Mouse (Mus musculus): ENCODE results near the gene Aspdh. TPM values are rescaled to one million over a fixed set of nuclear protein-coding genes. Genes with fewer than 3 reads are reported as not detected.

Aspdh gene
- polyA plus RNA-seq, 1 experiment from 2014 or later: 0.36 TPM

- H3K27me3 ChIP-seq: peaks cover 90% of the 10 kb centered on the region
- no peak overlapping the region for H3K9ac ChIP-seq
- H3K36me3 ChIP-seq: no peaks in the 10 kb centered on the region
- H3K27ac ChIP-seq: no peak overlapping the region
- 69% methylated on average over 8 of the region's 8 CpGs for WGBS
- peaks cover 14% of the 10 kb centered on the region for H3K4me1 ChIP-seq
- H3K9me3 ChIP-seq: no peaks in the 10 kb centered on the region
- no peak for ATAC-seq (ENCODE audit: low FRiP score, low read depth)
- no peak overlapping the region for H3K4me3 ChIP-seq
- no peak overlapping the region for H3K4me2 ChIP-seq (replicated peaks)
Observed at GRCm38 (mm10) chr7:44437933-44438332, 27.3 kb upstream of the Aspdh start.

GRCm38 (mm10) chr7:44439696-44440095 lies 25.5 kb upstream of the Aspdh start:
- H3K4me3 ChIP-seq: no peak overlapping the region
- 53% methylated on average over 2 of the region's 2 CpGs for WGBS
- ATAC-seq (ENCODE audit: low FRiP score, low read depth): no peak
- peaks cover 20% of the 10 kb centered on the region for H3K4me1 ChIP-seq
- H3K4me2 ChIP-seq (replicated peaks): no peak overlapping the region
- no peaks in the 10 kb centered on the region for H3K36me3 ChIP-seq
- peaks cover 92% of the 10 kb centered on the region for H3K27me3 ChIP-seq
- no peak overlapping the region for H3K9ac ChIP-seq
- H3K27ac ChIP-seq: no peak overlapping the region
- no peaks in the 10 kb centered on the region for H3K9me3 ChIP-seq

GRCm38 (mm10) chr7:44440479-44440878 lies 24.7 kb upstream of the Aspdh start:
- Histone ChIP-seq H3K9me3 (no peaks in the 10 kb centered on the region), H3K4me3 (no peak overlapping the region), H3K27ac (no peak overlapping the region), H3K4me2 (replicated peaks) (no peak overlapping the region), H3K9ac (no peak overlapping the region), H3K27me3 (peaks cover 92% of the 10 kb centered on the region), H3K36me3 (no peaks in the 10 kb centered on the region), H3K4me1 (peaks cover 24% of the 10 kb centered on the region)
- 76% methylated on average over 1 of the region's 1 CpGs for WGBS
- ATAC-seq (ENCODE audit: low FRiP score, low read depth): no peak

- H3K27ac ChIP-seq: no peak overlapping the region
- 0 out of 2 replicates have a peak overlapping the region, but pooled peaks have one; percentile 38 for H3K4me3 ChIP-seq
- H3K36me3 ChIP-seq: no peaks in the 10 kb centered on the region
- H3K9ac ChIP-seq: no peak overlapping the region
- H3K9me3 ChIP-seq: no peaks in the 10 kb centered on the region
- H3K27me3 ChIP-seq: peaks cover 93% of the 10 kb centered on the region
- peak overlapping the region; percentile 59 for H3K4me2 ChIP-seq (replicated peaks)
- H3K4me1 ChIP-seq: peaks cover 24% of the 10 kb centered on the region
- 11% methylated on average over 1 of the region's 1 CpGs for WGBS
- no peak for ATAC-seq (ENCODE audit: low FRiP score, low read depth)
Observed at GRCm38 (mm10) chr7:44441180-44441579, 24.0 kb upstream of the Aspdh start.

- Histone ChIP-seq H3K9ac (peak overlapping the region; percentile 60), H3K36me3 (no peaks in the 10 kb centered on the region), H3K4me1 (peaks cover 24% of the 10 kb centered on the region), H3K27ac (no peak overlapping the region), H3K4me2 (replicated peaks) (peak overlapping the region; percentile 59), H3K27me3 (peaks cover 95% of the 10 kb centered on the region), H3K4me3 (peak overlapping the region; percentile 38), H3K9me3 (no peaks in the 10 kb centered on the region)
- 0 out of 2 replicates have a peak, but pooled peaks have one; percentile 21 for ATAC-seq (ENCODE audit: low FRiP score, low read depth)
- WGBS: 0% methylated on average over 12 of the region's 14 CpGs
Observed at GRCm38 (mm10) chr7:44441648-44442109, 23.5 kb upstream of the Aspdh start.

- Histone ChIP-seq H3K36me3 (no peaks in the 10 kb centered on the region), H3K4me3 (peak overlapping the region; percentile 38), H3K4me2 (replicated peaks) (peak overlapping the region; percentile 59), H3K4me1 (peaks cover 24% of the 10 kb centered on the region), H3K27ac (no peak overlapping the region), H3K27me3 (peaks cover 97% of the 10 kb centered on the region), H3K9me3 (no peaks in the 10 kb centered on the region), H3K9ac (peak overlapping the region; percentile 60)
- no peak; the same call in 1 of the 2 replicates for ATAC-seq (ENCODE audit: low FRiP score, low read depth)
- WGBS: 2% methylated on average over 9 of the region's 14 CpGs
Observed at GRCm38 (mm10) chr7:44442407-44442821, 22.8 kb upstream of the Aspdh start.

GRCm38 (mm10) chr7:44443268-44444173 lies 21.7 kb upstream of the Aspdh start:
- H3K27ac ChIP-seq: no peak overlapping the region
- peak overlapping the region; percentile 38 for H3K4me3 ChIP-seq
- ATAC-seq (ENCODE audit: low FRiP score, low read depth): no peak
- H3K36me3 ChIP-seq: no peaks in the 10 kb centered on the region
- peaks cover 24% of the 10 kb centered on the region for H3K4me1 ChIP-seq
- peak overlapping the region; percentile 60; the same call in 1 of the 2 replicates for H3K9ac ChIP-seq
- H3K4me2 ChIP-seq (replicated peaks): peak overlapping the region; percentile 59
- 7% methylated on average over 20 of the region's 20 CpGs for WGBS
- H3K9me3 ChIP-seq: no peaks in the 10 kb centered on the region
- peaks cover 94% of the 10 kb centered on the region for H3K27me3 ChIP-seq

GRCm38 (mm10) chr7:44444886-44445527 lies 20.2 kb upstream of the Aspdh start:
- Histone ChIP-seq H3K27me3 (peaks cover 92% of the 10 kb centered on the region), H3K4me2 (replicated peaks) (no peak overlapping the region), H3K9me3 (no peaks in the 10 kb centered on the region), H3K4me3 (no peak overlapping the region), H3K27ac (no peak overlapping the region), H3K9ac (peak overlapping the region; percentile 31; the same call in 1 of the 2 replicates), H3K36me3 (no peaks in the 10 kb centered on the region), H3K4me1 (peaks cover 24% of the 10 kb centered on the region)
- no peak for ATAC-seq (ENCODE audit: low FRiP score, low read depth)
- 8% methylated on average over 29 of the region's 29 CpGs for WGBS

- ATAC-seq (ENCODE audit: low FRiP score, low read depth): no peak
- WGBS: 14% methylated on average over 7 of the region's 7 CpGs
- Histone ChIP-seq H3K4me2 (replicated peaks) (no peak overlapping the region), H3K4me1 (peaks cover 24% of the 10 kb centered on the region), H3K27me3 (peaks cover 86% of the 10 kb centered on the region), H3K27ac (no peak overlapping the region), H3K36me3 (no peaks in the 10 kb centered on the region), H3K9ac (no peak overlapping the region), H3K9me3 (no peaks in the 10 kb centered on the region), H3K4me3 (no peak overlapping the region)
Observed at GRCm38 (mm10) chr7:44445528-44445923, 19.7 kb upstream of the Aspdh start.

- 45% methylated on average over 12 of the region's 12 CpGs for WGBS
- no peak for ATAC-seq (ENCODE audit: low FRiP score, low read depth)
- Histone ChIP-seq H3K4me1 (peaks cover 24% of the 10 kb centered on the region), H3K9ac (no peak overlapping the region), H3K9me3 (no peaks in the 10 kb centered on the region), H3K27ac (no peak overlapping the region), H3K36me3 (no peaks in the 10 kb centered on the region), H3K27me3 (peaks cover 79% of the 10 kb centered on the region), H3K4me2 (replicated peaks) (no peak overlapping the region), H3K4me3 (no peak overlapping the region)
Observed at GRCm38 (mm10) chr7:44446070-44446855, 18.9 kb upstream of the Aspdh start.

- no peaks in the 10 kb centered on the region for H3K36me3 ChIP-seq
- no peak for ATAC-seq (ENCODE audit: low FRiP score, low read depth)
- WGBS: 5% methylated on average over 3 of the region's 3 CpGs
Observed at GRCm38 (mm10) chr7:44453256-44453655, 11.9 kb upstream of the Aspdh start.

More at GRCm38 (mm10) chr7:44453256-44453655, 11.9 kb upstream of the Aspdh start:
- Histone ChIP-seq H3K27me3 (peaks cover 29% of the 10 kb centered on the region), H3K27ac (no peak overlapping the region), H3K4me1 (no peaks in the 10 kb centered on the region), H3K4me3 (no peak overlapping the region), H3K4me2 (replicated peaks) (no peak overlapping the region), H3K9me3 (0 out of 2 replicates have a peak, but pooled peaks cover 4% of the 10 kb centered on the region), H3K9ac (no peak overlapping the region)

Data from limb, embryonic 13.5 days (tissue).